Mouse (Mus musculus): Measurements from ENCODE around the gene Nlrp3. TPM values are rescaled to one million over a fixed set of nuclear protein-coding genes. Genes with fewer than 3 reads are reported as not detected.
"Not testable (repeated sequence)": the region's sequence is repeated elsewhere in the genome, so short reads cannot be mapped to it uniquely, and the experiment has no call there.

Gene Nlrp3
- polyA plus RNA-seq, 1 experiment from 2014 or later: 0.34 TPM

GRCm38 (mm10) chr11:59576135-59576534, 34.8 kb downstream of the Nlrp3 start, which contains the start of gene Olfr222:
Olfr222 (minus strand) TSS chr11:59576235.
- not testable (repeated sequence) for H3K27ac ChIP-seq (ENCODE audit: low read depth, low read length); ATAC-seq (replicated peaks; ENCODE audit: low FRiP score); DNase-seq (ENCODE audit: low spot score); H3K27me3 ChIP-seq (replicated peaks; ENCODE audit: control insufficient read depth, insufficient read depth, low read length); H3K9me3 ChIP-seq (ENCODE audit: control insufficient read depth, low read length); H3K9ac ChIP-seq (ENCODE audit: low read depth, low read length); H3K4me2 ChIP-seq; H3K4me3 ChIP-seq (ENCODE audit: low read depth, low read length); H3K4me1 ChIP-seq (replicated peaks; ENCODE audit: control insufficient read depth, insufficient read depth, low read length); H3K36me3 ChIP-seq (ENCODE audit: control insufficient read depth, insufficient read depth, low read length)

GRCm38 (mm10) chr11:59584539-59584938, 43.2 kb downstream of the Nlrp3 start:
- ATAC-seq (replicated peaks; ENCODE audit: low FRiP score) (no peak), DNase-seq (ENCODE audit: low spot score) (no peak)
- Histone ChIP-seq H3K4me1 (replicated peaks; ENCODE audit: control insufficient read depth, insufficient read depth, low read length) (no peaks in the 10 kb centered on the region), H3K27me3 (replicated peaks; ENCODE audit: control insufficient read depth, insufficient read depth, low read length) (no peaks in the 10 kb centered on the region), H3K4me3 (ENCODE audit: low read depth, low read length) (no peak overlapping the region), H3K9me3 (ENCODE audit: control insufficient read depth, low read length) (no peaks in the 10 kb centered on the region), H3K9ac (ENCODE audit: low read depth, low read length) (no peak overlapping the region), H3K27ac (ENCODE audit: low read depth, low read length) (no peak overlapping the region), H3K36me3 (ENCODE audit: control insufficient read depth, insufficient read depth, low read length) (no peaks in the 10 kb centered on the region), H3K4me2 (no peak overlapping the region)
- 28% methylated on average over 6 of the region's 6 CpGs for WGBS

GRCm38 (mm10) chr11:59589496-59589895, 48.1 kb downstream of the Nlrp3 start:
- no peak overlapping the region for H3K4me3 ChIP-seq (ENCODE audit: low read depth, low read length)
- no peak overlapping the region for H3K27ac ChIP-seq (ENCODE audit: low read depth, low read length)
- no peaks in the 10 kb centered on the region for H3K27me3 ChIP-seq (replicated peaks; ENCODE audit: control insufficient read depth, insufficient read depth, low read length)
- no peaks in the 10 kb centered on the region for H3K36me3 ChIP-seq (ENCODE audit: control insufficient read depth, insufficient read depth, low read length)
- no peak overlapping the region for H3K4me2 ChIP-seq
- DNase-seq (ENCODE audit: low spot score) (no peak), ATAC-seq (replicated peaks; ENCODE audit: low FRiP score) (no peak)
- no peak overlapping the region for H3K9ac ChIP-seq (ENCODE audit: low read depth, low read length)
- WGBS: 89% methylated on average over 8 of the region's 8 CpGs
- no peaks in the 10 kb centered on the region for H3K9me3 ChIP-seq (ENCODE audit: control insufficient read depth, low read length)
- no peaks in the 10 kb centered on the region for H3K4me1 ChIP-seq (replicated peaks; ENCODE audit: control insufficient read depth, insufficient read depth, low read length)

GRCm38 (mm10) chr11:59593189-59593588, 51.8 kb downstream of the Nlrp3 start, which contains the start of gene Olfr223:
Olfr223 (minus strand) TSS chr11:59593289.
- ATAC-seq (replicated peaks; ENCODE audit: low FRiP score) (no peak), DNase-seq (ENCODE audit: low spot score) (no peak)
- H3K9ac ChIP-seq (ENCODE audit: low read depth, low read length): no peak within 1 kb of the TSS
- H3K27ac ChIP-seq (ENCODE audit: low read depth, low read length): no peak within 1 kb of the TSS
- H3K4me3 ChIP-seq (ENCODE audit: low read depth, low read length): no peak within 1 kb of the TSS
- H3K4me1 ChIP-seq (replicated peaks; ENCODE audit: control insufficient read depth, insufficient read depth, low read length): no peaks in the 10 kb centered on the region
- no peaks in the 10 kb centered on the region for H3K9me3 ChIP-seq (ENCODE audit: control insufficient read depth, low read length)
- no peaks in the 10 kb centered on the region for H3K27me3 ChIP-seq (replicated peaks; ENCODE audit: control insufficient read depth, insufficient read depth, low read length)
- no peak within 1 kb of the TSS for H3K4me2 ChIP-seq
- H3K36me3 ChIP-seq (ENCODE audit: control insufficient read depth, insufficient read depth, low read length): no peaks in the 10 kb centered on the region
- WGBS: 72% methylated on average over 6 of the region's 6 CpGs

- WGBS: 39% methylated on average over 4 of the region's 4 CpGs
- no peak overlapping the region for H3K9ac ChIP-seq (ENCODE audit: low read depth, low read length)
- no peaks in the 10 kb centered on the region for H3K27me3 ChIP-seq (replicated peaks; ENCODE audit: control insufficient read depth, insufficient read depth, low read length)
- no peak for ATAC-seq (replicated peaks; ENCODE audit: low FRiP score)
- no peaks in the 10 kb centered on the region for H3K4me1 ChIP-seq (replicated peaks; ENCODE audit: control insufficient read depth, insufficient read depth, low read length)
- H3K27ac ChIP-seq (ENCODE audit: low read depth, low read length): no peak overlapping the region
- H3K36me3 ChIP-seq (ENCODE audit: control insufficient read depth, insufficient read depth, low read length): no peaks in the 10 kb centered on the region
- no peak for DNase-seq (ENCODE audit: low spot score)
- H3K4me2 ChIP-seq: no peak overlapping the region
- H3K4me3 ChIP-seq (ENCODE audit: low read depth, low read length): no peak overlapping the region
- no peaks in the 10 kb centered on the region for H3K9me3 ChIP-seq (ENCODE audit: control insufficient read depth, low read length)
Observed at GRCm38 (mm10) chr11:59596091-59596490, 54.7 kb downstream of the Nlrp3 start.

GRCm38 (mm10) chr11:59596950-59597349, 55.6 kb downstream of the Nlrp3 start:
- no peak for ATAC-seq (replicated peaks; ENCODE audit: low FRiP score)
- WGBS: 78% methylated on average over 8 of the region's 8 CpGs
- no peaks in the 10 kb centered on the region for H3K27me3 ChIP-seq (replicated peaks; ENCODE audit: control insufficient read depth, insufficient read depth, low read length)

GRCm38 (mm10) chr11:59599211-59599610, 57.8 kb downstream of the Nlrp3 start:
- no peaks in the 10 kb centered on the region for H3K27me3 ChIP-seq (replicated peaks; ENCODE audit: control insufficient read depth, insufficient read depth, low read length)
- no peaks in the 10 kb centered on the region for H3K9me3 ChIP-seq (ENCODE audit: control insufficient read depth, low read length)
- no peak overlapping the region for H3K27ac ChIP-seq (ENCODE audit: low read depth, low read length)
- no peak overlapping the region for H3K4me2 ChIP-seq
- no peaks in the 10 kb centered on the region for H3K36me3 ChIP-seq (ENCODE audit: control insufficient read depth, insufficient read depth, low read length)
- no peaks in the 10 kb centered on the region for H3K4me1 ChIP-seq (replicated peaks; ENCODE audit: control insufficient read depth, insufficient read depth, low read length)
- 63% methylated on average over 7 of the region's 7 CpGs for WGBS
- H3K9ac ChIP-seq (ENCODE audit: low read depth, low read length): no peak overlapping the region
- H3K4me3 ChIP-seq (ENCODE audit: low read depth, low read length): no peak overlapping the region
- DNase-seq (ENCODE audit: low spot score) (no peak), ATAC-seq (replicated peaks; ENCODE audit: low FRiP score) (no peak)

More at GRCm38 (mm10) chr11:59596950-59597349, 55.6 kb downstream of the Nlrp3 start:
- Histone ChIP-seq H3K4me2 (no peak overlapping the region), H3K36me3 (ENCODE audit: control insufficient read depth, insufficient read depth, low read length) (no peaks in the 10 kb centered on the region), H3K4me3 (ENCODE audit: low read depth, low read length) (no peak overlapping the region), H3K4me1 (replicated peaks; ENCODE audit: control insufficient read depth, insufficient read depth, low read length) (no peaks in the 10 kb centered on the region), H3K27ac (ENCODE audit: low read depth, low read length) (no peak overlapping the region), H3K9ac (ENCODE audit: low read depth, low read length) (no peak overlapping the region), H3K9me3 (ENCODE audit: control insufficient read depth, low read length) (no peaks in the 10 kb centered on the region)
- no peak for DNase-seq (ENCODE audit: low spot score)

GRCm38 (mm10) chr11:59600872-59601271, 59.5 kb downstream of the Nlrp3 start:
- H3K27me3 ChIP-seq (replicated peaks; ENCODE audit: control insufficient read depth, insufficient read depth, low read length): no peaks in the 10 kb centered on the region
- DNase-seq (ENCODE audit: low spot score): no peak
- H3K4me1 ChIP-seq (replicated peaks; ENCODE audit: control insufficient read depth, insufficient read depth, low read length): no peaks in the 10 kb centered on the region
- WGBS: 82% methylated on average over 3 of the region's 3 CpGs
- no peaks in the 10 kb centered on the region for H3K36me3 ChIP-seq (ENCODE audit: control insufficient read depth, insufficient read depth, low read length)
- no peak overlapping the region for H3K27ac ChIP-seq (ENCODE audit: low read depth, low read length)
- no peak for ATAC-seq (replicated peaks; ENCODE audit: low FRiP score)
- no peaks in the 10 kb centered on the region for H3K9me3 ChIP-seq (ENCODE audit: control insufficient read depth, low read length)
- no peak overlapping the region for H3K4me2 ChIP-seq
- H3K4me3 ChIP-seq (ENCODE audit: low read depth, low read length): no peak overlapping the region
- no peak overlapping the region for H3K9ac ChIP-seq (ENCODE audit: low read depth, low read length)

- 51% methylated on average over 1 of the region's 1 CpGs for WGBS
- no peaks in the 10 kb centered on the region for H3K4me1 ChIP-seq (replicated peaks; ENCODE audit: control insufficient read depth, insufficient read depth, low read length)
- H3K9me3 ChIP-seq (ENCODE audit: control insufficient read depth, low read length): no peaks in the 10 kb centered on the region
- ATAC-seq (replicated peaks; ENCODE audit: low FRiP score) (no peak), DNase-seq (ENCODE audit: low spot score) (no peak)
- H3K27me3 ChIP-seq (replicated peaks; ENCODE audit: control insufficient read depth, insufficient read depth, low read length): no peaks in the 10 kb centered on the region
- H3K27ac ChIP-seq (ENCODE audit: low read depth, low read length): no peak overlapping the region
- no peak overlapping the region for H3K4me3 ChIP-seq (ENCODE audit: low read depth, low read length)
- no peaks in the 10 kb centered on the region for H3K36me3 ChIP-seq (ENCODE audit: control insufficient read depth, insufficient read depth, low read length)
- no peak overlapping the region for H3K9ac ChIP-seq (ENCODE audit: low read depth, low read length)
- no peak overlapping the region for H3K4me2 ChIP-seq
Observed at GRCm38 (mm10) chr11:59602287-59602686, 60.9 kb downstream of the Nlrp3 start.
